Mouse (Mus musculus): ENCODE measurements around the gene Retreg1.

- no peak for TF ChIP-seq CTCF (IDR thresholded peaks at IDR 0.05; ENCODE audit: insufficient read depth, low read depth, low read length)
- no peak for TF ChIP-seq POLR2A (IDR thresholded peaks at IDR 0.05; ENCODE audit: insufficient read depth, low read depth, low read length)
Measured at GRCm38 (mm10) chr15:25865605-25866004, 22.6 kb downstream of the Retreg1 start.

Data from olfactory bulb, adult 2 months (tissue).